Mouse (Mus musculus) heart, postnatal 0 days (tissue): ENCODE data around the gene Prkd1.

ENCODE experiments used
- CTCF ChIP-seq: IDR thresholded peaks from 2 replicates; pipeline ENCODE4 v1.5.1; 2016; ENCODE audit warnings: antibody characterized with exemption, control low read depth, low read depth
- EP300 ChIP-seq: IDR thresholded peaks from 2 replicates; pipeline ENCODE4 v1.6.1; 2016; ENCODE audit warnings: antibody characterized with exemption, low read depth

DNA sequence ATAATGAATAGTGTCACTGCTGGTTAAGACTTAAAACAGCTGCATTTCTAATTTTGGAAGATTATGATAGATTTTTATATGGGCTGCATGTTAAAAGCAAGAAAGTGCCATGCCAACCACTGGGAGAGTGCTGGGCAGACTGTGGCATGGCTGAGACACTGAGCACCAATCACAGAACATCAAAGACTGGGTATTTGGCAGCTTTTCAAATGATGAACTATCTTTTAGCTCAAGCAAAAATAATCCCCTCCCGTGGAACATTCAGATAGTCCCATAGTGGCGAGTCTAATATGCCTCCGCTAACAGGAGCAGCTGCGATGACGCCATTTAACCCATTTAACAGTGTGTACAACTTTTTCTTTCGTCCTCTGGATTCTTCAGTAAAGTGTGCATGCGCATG, 169.1 kb downstream of the Prkd1 start:
- TF ChIP-seq CTCF (no peak), EP300 (no peak)
